Mouse (Mus musculus): ENCODE data around the gene Rgl2.

Rgl2 gene

DNA sequence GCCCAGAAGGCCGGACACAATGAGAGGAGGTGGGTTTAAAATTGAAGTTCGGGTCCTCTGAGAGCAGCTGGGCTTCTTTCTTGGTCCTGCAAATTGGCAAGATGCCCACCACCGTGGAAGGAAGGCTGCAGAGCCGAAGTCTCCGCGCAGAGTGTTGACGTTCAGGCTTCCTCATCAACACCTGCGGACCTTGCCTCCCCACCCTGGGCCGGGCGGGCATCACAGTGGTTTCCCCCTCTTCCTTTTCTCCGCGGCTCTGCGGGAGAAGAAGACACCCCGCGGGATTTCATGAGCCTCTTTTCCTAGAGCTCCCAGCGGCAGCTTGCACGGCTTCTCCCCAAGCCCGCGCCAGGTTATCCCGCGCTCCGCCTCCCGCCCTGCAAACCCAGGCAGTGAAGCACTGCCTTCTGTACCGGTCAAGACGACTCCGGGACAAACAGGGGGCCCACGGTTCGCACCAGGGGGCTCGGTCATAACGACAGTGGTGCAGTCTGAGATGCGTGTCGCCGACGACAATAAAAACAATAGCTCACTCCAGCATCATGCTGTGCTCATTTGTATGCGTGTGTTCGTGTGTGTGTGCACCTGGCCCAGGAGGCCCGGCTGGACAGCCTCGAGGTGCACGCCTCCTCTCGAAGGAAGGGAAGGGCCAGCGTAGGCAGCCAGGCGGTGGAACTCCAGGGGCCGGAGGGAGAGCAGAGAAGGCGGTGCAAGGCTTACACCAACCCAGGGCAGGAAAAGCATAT is 20.8 kb upstream of the Rgl2 start:
- DNase-seq (ENCODE audit: low spot score in 2 of 2), result peak; percentile 64 to 71

DNA sequence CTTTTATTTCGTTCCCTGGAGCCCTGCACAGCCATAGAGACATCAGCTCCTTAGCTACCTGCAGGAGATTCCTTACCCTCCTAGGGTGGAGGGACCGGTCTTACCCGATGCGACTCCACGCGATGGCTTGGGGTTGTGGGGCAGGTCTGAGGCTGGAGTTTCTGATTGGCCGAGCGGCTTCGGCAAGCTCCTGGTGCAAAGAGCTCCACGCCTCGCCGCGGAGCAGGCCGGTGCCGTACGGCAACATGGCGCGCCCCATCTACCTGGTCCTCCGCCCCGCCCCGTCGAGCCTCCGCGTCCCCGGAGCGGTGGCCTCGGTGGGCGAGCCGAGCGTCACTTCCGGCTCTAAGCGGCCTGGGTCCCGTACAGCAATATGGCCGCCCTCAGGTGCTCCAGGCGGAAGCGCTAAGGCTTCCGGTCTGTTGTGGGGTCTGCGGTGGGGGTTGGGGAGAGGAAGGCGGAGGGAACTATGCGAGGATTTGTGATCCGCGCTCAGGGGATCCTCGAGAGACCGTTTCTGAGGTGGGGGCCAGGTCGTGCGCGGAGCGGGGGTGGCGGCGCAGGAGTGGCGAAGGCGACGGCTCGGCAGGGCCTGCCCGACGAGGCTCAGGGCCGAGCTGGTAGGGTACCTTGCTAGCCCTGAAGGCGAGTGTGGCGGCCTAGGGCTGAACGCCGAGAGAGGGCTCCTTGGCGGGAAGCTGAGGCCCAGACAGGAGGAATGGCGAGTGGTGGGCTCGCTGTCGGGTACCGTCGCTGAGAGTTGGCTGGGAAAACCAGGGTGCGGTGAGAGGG is 20.1 kb upstream of the Rgl2 start, which contains the start of gene Daxx:
TSS of gene Daxx (plus strand) at position 338 of the 792 bp plus-strand sequence.
- DNase-seq (ENCODE audit: low spot score in 2 of 2), result peak; percentile 99

DNA sequence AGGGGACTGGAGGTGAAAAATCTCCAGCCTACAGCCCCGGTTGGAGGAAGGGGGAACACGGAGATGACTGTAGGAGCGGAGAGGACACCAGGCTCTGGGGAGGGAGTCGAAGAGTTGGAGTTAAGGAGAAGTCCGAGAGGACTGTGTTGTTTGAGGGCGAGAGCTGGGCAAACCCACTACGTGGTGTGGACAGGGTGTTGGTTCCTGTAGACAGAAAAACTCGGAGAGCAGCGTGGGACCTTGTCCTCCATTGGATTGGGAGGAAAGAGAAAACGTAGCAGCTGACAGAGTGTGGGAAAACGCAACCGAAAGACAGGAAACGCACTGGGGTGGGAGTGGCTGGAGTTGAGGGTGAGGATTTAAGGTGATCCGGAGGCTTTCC is 19.5 kb upstream of the Rgl2 start:
- peak in 1 of 2 experiments; percentile 53 for DNase-seq (ENCODE audit: low spot score in 2 of 2)

DNA sequence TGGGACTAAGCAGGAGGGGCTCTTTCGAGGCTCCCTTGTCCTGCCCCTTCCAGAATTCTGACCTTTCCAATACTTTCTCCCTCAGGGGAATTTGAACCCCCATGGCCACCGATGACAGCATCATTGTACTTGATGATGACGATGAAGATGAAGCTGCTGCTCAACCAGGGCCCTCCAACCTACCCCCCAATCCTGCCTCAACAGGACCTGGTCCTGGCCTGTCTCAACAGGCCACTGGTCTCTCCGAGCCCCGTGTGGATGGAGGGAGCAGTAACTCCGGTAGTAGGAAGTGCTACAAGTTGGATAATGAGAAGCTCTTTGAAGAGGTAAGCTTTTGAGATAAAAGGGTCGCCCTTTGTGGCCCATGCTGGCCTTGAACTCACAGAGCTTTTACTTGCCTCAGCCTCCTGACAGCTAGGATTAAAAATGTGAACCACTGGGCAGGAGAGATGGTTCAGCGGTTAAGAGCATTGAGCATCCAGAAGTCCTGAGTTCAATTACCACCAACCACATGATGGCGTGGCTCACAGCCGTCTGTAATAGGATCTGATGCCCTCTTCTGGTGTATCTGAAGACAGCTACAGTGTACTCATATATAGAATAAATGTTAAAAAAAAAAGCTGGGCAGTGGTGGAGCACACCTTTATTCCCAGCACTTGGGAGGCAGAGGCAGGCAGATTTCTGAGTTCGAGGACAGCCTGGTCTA is 18.8 kb upstream of the Rgl2 start:
- no peak for DNase-seq (ENCODE audit: low spot score in 2 of 2)

DNA sequence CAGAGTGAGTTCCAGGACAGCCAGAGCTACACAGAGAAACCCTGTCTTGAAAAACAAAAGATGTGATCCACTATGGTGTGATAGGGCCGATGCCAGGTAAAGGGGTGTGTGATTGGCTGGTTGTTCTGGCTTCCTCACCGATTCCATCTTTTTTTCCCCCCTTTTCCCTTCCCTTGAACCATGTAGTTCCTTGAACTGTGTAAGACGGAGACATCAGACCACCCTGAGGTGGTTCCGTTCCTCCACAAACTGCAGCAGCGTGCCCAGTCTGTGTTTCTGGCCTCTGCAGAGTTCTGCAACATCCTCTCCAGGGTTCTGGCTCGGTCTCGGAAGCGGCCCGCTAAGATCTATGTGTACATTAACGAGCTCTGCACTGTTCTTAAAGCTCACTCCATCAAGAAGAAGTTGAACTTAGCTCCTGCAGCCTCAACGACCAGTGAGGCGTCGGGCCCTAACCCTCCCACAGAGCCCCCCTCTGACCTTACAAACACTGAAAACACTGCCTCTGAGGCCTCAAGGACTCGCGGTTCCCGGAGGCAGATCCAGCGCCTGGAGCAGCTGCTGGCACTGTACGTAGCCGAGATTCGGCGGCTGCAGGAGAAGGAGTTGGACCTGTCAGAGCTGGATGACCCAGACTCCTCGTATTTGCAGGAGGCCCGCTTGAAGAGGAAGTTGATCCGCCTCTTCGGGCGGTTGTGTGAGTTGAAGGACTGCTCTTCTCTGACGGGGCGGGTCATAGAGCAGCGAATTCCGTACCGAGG is 18.1 kb upstream of the Rgl2 start:
- DNase-seq (ENCODE audit: low spot score in 2 of 2), result no peak

DNA sequence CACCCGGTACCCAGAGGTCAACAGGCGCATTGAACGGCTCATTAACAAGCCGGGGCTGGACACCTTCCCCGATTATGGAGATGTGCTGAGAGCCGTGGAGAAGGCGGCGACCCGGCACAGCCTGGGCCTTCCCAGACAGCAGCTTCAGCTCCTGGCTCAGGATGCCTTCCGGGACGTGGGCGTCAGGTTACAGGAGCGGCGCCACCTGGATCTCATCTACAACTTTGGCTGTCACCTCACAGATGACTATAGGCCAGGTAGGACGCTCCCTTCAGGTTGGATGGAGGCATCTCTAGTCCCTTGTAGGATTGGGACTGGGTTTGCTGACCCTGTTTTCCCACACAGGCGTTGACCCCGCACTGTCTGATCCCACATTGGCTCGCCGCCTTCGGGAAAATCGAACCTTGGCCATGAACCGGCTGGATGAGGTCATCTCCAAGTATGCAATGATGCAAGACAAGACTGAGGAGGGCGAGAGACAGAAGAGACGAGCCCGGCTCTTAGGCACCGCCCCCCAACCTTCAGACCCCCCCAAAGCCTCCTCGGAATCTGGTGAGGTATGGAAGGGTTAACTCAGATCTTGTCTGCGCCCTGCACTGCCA is 17.4 kb upstream of the Rgl2 start:
- DNase-seq (ENCODE audit: low spot score in 2 of 2), result no peak

DNA sequence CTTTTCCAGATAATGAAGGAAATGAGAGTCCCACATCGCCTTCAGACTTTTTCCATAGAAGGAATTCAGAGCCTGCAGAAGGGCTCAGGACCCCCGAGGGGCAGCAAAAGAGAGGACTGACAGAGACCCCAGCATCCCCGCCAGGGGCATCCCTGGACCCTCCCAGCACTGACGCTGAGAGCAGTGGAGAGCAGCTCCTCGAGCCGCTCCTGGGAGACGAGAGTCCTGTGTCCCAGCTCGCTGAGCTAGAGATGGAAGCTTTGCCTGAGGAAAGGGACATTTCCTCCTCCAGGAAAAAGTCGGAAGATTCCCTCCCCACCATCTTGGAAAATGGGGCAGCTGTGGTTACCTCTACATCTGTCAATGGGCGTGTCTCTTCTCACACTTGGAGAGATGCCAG is 16.1 kb upstream of the Rgl2 start:
- no peak for DNase-seq (ENCODE audit: low spot score in 2 of 2)

DNA sequence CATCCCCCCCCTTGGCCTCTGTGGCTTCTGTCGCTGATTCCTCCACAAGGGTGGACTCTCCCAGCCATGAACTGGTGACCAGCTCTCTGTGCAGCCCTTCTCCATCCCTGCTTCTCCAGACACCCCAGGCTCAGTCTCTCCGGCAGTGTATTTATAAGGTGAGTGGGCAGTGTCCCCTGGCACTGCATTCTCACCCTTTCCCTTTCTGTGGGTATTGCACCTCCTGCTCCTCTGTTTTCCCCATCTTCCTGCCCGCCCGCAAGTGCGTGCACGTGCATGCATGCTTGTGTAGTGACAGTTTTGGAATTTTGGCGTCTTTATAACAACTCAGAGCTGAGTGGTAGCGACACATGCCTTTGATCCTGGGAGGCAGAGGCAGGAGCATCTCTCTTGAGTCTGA is 15.4 kb upstream of the Rgl2 start:
- DNase-seq (ENCODE audit: low spot score in 2 of 2), result no peak

DNA sequence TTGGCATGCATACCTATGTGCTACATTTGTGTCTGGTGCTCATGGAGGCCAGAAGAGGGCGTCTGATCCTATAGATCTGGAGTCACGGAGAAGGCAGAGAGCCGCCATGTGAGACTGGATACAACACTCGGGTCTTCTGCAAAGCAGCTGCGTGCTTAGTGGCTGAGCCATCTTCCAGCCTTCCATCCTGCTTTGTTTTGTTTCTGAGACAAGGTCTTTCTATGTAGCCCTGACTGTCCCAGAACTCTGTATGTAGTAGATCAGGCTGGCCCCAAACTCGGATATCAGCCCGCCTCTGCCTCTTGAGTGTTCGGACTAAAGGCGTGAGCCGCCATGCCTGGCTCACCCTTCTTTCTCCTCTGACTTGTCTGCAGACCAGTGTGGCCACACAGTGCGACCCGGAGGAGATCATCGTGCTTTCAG is 14.4 kb upstream of the Rgl2 start:
- no peak for DNase-seq (ENCODE audit: low spot score in 2 of 2)

DNA sequence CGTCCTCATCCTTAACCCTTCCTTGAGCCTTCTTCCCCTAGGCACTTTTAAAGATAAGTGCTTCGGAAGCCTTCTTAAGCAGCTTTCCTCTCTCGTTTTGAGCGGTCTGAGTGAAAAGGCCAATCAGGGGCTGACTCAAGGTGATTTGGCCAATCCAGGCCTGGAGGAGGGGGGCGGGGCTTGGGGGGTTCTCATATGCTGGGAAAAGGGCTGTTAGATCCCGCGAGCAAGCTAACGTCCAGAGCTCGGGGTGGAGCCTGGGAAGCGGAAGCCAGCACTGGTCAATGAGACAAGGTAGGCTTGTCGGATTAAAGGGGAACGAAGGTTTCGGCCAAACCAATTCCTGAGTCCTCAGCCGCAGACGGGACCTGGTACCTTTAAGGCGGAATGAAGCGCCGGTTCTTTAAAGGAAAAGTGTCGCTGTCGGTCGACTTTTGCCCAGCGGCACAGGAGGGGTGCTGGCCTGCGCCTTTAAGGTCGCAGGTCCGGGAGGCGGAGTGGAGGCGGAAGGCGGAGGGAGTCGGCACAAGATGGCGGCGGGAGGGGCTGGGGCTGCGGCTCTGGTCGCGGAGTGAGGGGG is 13.6 kb upstream of the Rgl2 start, which contains the start of the genes Tapbp and Zbtb22:
TSS of gene Tapbp (plus strand) at position 229 of the 580 bp plus-strand sequence.
TSS of gene Zbtb22 (plus strand) at position 234 of the 580 bp plus-strand sequence.
- peak; percentile 89 to 95 for DNase-seq (ENCODE audit: low spot score in 2 of 2)

DNA sequence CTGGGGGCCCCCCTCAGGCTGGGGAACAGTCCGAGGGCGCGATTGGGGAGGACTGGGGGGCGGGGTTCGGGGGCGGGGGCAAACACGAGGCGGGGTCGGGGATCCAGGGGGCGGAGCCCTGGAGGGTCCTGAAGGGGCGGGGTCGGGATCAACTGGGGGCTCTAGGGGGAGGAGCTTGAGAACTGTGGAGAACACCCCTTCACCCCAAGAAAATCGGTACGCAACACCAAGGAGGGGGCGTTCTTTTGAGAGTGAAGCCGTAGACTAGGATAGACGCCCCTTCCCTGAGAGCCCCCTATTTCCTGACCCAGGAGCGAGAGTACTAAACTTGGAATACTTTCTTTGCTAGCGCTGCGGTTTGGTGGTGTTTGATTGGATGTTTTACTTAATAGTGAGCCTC is 13.0 kb upstream of the Rgl2 start:
- no peak for DNase-seq (ENCODE audit: low spot score in 2 of 2)

DNA sequence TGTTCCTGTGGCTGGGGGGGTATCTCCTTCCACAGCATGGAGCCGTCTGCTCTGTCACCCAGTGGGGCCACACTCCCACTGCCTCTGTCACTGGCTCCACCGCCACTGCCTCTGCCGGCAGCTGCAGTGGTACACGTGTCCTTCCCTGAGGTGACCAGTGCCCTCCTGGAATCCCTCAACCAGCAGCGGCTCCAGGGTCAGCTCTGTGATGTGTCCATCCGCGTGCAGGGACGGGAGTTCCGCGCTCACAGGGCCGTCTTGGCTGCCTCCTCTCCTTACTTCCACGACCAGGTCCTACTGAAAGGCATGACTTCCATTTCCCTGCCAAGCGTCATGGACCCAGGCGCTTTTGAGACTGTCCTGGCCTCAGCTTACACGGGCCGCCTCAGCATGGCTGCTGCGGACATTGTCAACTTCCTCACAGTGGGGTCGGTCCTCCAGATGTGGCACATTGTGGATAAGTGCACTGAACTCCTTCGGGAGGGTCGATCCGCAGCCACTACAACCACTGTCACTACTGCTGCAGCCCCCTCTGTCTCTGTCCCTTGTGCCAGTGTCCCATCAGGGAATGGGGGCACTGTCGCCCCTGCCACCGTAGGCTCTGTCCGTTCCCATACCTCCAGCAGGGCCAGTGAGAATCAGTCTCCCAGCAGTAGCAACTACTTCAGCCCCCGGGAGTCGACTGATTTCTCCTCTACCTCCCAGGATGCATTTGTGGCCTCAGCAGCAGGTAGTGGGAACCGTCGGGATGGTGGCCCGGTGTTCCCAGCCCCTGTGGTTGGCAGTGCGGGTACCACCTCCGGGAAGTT is 12.3 kb upstream of the Rgl2 start:
- no peak for DNase-seq (ENCODE audit: low spot score in 2 of 2)

DNA sequence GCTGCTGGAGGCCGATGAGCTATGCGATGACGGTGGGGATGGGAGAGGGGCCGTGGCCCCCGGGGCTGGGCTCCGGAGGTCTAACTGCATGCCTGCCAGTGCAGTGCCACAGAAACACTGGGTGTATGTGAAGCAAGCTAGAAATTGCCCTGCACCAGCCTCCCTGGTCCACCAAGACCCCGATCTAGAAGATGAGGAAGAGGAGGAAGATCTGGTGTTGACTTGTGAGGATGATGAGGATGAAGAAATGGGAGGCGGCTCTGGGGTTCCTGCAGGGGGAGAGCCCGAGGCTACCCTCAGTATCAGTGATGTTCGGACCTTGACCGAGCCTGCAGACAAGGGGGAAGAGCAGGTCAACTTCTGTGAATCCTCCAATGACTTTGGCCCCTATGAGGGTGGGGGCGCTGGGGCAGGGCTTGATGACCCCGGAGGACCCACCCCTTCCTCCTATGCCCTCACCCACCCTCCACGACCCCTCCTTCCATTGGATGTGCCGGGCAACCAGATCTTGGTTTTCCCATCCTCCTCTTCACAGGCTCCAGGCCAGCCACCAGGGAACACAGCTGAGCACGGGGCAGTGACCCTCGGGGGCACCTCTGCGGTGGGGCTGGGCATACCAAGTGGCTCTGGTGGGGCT is 11.6 kb upstream of the Rgl2 start:
- no peak for DNase-seq (ENCODE audit: low spot score in 2 of 2)

DNA sequence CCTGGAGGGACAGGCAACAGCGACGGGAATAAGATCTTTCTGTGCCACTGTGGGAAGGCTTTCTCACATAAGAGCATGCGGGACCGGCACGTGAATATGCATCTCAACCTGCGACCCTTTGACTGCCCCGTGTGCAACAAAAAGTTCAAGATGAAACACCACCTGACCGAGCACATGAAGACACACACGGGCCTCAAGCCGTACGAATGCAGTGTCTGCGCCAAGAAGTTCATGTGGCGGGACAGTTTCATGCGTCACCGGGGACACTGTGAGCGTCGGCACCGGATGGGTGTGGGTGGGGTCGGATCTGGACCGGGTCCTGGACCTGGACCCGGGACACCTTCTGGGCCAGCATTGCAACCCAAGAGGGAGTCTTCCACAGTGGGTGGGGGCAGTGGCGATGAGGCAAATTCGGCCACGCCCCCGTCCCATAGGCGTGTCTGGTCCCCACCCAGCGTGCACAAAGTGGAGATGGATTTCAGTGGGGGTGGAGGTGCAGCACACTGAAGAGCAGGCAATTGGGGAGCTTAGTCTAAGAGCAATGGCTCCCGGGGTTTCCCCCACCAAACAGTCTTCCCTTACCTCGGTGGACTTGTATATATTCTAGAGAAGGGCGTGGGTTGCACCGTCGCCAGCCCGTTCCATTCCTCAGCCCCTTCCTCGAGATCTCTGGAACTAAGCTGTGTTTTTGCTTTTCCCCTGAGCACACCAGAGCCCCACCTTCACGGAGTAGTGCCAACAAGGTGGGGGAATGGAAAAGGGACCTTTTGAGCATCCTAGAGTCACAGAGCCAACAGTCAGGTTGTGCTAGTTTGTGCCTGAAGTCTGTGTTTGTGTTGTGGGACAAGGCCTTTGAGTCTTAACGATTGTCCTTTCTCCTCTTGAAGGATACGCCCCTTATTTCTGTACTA is 10.8 kb upstream of the Rgl2 start:
- DNase-seq (ENCODE audit: low spot score in 2 of 2), result peak; percentile 39 to 65

DNA sequence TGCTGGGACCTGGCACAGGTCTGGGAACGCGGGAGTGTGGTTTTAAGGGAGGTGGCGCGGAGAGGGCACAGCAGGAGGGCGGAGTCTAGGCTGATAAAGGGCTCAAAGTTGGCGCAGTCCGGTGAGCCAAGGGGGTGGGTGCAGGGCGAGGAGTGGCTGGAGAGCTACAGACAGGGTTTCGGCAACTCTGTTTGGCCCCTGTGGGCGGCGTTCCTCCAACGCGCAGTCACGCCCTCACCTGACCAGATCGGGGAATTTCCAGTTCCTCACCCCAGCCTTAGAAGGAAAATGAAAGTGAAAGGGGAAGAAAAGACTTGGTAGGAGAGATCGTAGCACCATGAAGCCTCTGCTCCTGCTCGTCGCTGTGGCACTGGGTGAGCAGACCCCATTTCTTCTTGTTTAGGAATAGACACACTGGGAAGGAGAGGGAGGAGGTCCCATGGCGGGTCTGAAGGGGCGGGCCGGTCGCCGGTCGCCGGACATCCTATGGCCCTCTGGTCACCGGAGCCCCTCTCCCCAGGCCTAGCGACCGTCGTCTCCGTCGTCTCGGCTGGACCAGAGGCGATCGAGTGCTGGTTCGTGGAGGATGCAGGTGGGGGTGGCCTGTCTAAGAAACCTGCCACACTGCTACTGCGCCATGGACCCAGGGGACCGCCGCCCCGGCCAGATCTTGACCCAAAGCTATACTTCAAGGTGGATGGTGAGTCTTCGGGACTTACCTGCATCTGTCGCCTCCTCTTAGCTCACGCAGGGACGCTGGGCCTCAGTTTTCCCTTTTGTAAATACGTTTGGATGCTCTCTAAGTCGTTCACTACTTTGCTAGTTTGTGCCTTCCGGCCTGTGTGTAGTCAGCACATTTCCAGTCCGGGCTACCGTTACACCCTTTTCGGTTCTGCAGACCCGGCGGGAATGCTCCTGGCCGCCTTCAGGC is 9.7 kb upstream of the Rgl2 start:
- DNase-seq (ENCODE audit: low spot score in 2 of 2), result peak; percentile 80 to 90

DNA sequence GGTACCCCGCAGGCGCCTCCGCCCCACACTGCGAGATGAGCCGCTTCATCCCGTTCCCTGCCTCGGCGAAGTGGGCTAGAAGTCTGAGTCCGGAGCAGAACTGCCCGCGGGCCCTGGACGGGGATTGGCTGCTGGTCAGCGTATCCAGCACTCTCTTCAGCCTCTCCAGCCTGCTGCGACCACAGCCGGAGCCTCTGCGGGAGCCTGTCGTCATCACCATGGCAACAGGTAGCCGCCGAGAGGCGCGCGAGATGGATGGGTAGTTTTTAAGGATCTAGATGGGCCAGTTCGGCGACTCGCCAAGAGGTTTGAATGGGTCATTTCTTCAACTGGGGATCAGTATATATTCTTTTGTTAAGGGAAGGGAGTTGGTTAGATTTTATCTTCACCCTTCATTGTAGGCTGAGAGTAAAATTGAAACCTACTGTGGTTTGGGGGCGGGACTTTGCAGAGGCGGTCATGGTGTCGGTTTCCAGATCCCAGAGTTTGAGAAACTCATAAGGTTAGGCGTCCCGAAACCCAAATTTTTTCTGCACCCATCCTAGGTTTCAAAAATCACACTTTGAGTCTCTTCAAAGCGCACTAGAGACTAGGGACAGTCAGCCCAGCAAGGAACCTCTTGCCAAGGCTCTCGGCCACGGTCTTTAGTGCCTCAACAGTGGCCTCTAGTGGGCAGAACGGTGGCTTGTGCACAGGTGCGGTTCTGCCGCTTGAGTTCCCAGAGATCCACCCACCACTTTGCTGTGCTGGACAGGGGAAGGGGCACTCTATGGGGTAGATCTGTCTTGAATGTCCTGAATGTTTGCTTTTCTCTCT is 8.9 kb upstream of the Rgl2 start:
- DNase-seq (ENCODE audit: low spot score in 2 of 2), result peak; percentile 92 to 94
